Mouse (Mus musculus): ENCODE measurements around the gene Klc2.
"Not testable (repeated sequence)": the region's sequence is repeated elsewhere in the genome, so short reads cannot be mapped to it uniquely, and the experiment has no call there.

The Klc2 gene

GRCm38 (mm10) chr19:5118384-5118698, at the start of gene Klc2:
TSS of gene Klc2 (minus strand) at chr19:5118560.
- DNase-seq, result no peak

- no peak for DNase-seq
Observed at GRCm38 (mm10) chr19:5167477-5167876, 49.1 kb upstream of the Klc2 start.

GRCm38 (mm10) chr19:5164380-5164779, 46.0 kb upstream of the Klc2 start:
- DNase-seq, result no peak

GRCm38 (mm10) chr19:5161913-5162312, 43.6 kb upstream of the Klc2 start:
- no peak for DNase-seq

DNA sequence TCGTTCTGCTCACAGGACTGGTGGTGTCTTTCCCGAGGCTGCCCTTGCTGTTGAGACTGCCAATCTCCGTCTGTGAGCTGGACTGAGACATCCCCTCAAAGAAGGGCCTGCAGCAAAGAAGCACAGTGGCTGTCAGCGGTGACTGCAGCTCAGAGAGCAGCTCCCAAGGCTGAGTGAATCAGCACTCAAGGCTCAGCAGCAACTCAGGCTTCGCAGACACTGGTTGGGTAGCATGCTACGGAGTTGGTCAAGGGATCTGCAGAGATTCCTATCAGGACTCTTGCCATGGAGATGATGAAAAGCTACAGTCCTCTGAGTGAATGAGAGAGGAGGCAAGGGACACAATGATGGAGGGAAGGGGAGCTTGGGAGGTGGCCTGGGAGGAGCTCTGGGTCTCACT, 33.9 kb upstream of the Klc2 start:
- DNase-seq, result no peak

GRCm38 (mm10) chr19:5151741-5152140, 33.4 kb upstream of the Klc2 start:
- DNase-seq, result no peak

- peak; percentile 90 for DNase-seq
Observed at GRCm38 (mm10) chr19:5151331-5151730, 33.0 kb upstream of the Klc2 start.

GRCm38 (mm10) chr19:5150358-5150757, 32.0 kb upstream of the Klc2 start:
- DNase-seq, result peak; percentile 24

- DNase-seq, result not testable (repeated sequence)
Observed at GRCm38 (mm10) chr19:5149041-5149440, 30.7 kb upstream of the Klc2 start.

DNA sequence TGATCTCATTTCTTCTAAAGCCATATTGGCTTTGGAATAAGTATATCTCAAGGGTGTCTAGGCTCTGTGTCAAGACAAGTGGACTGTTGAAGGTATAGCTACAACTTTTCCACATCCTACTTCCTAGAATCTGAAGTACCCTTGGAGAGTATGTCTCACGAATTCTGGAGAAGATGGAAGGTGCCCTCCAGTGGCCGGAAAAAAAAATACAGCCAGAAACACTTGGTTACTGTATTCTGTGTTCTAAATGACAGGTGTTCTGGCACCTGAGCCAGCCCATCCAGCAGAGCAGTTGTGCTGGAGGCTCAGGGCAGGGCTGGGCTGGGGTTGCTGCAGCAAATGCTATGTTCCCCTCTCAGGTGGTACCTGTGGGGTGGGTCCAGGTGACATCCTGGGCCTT, 21.3 kb upstream of the Klc2 start:
- no peak for DNase-seq

- DNase-seq, result no peak
Observed at GRCm38 (mm10) chr19:5131237-5131636, 12.9 kb upstream of the Klc2 start.

DNA sequence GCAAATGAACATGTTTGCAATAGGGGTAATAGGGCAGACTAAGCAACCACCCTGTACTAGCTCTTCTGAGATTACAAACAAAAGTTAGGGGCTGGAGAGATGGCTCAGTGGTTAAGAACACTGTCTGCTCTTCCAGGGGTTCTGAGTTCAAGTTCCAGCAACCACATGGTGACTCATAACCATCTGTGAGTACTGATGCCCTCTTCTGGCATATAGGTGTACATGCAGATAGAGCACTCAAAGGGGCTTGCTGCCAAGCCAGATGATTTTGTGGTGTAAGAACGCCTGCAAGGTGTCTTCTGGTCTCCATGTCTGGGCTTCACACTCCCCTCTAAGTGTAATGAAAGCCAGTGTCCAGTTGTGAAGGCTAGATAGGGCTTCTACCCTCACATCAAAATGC, 11.4 kb upstream of the Klc2 start:
- no peak for DNase-seq

DNA sequence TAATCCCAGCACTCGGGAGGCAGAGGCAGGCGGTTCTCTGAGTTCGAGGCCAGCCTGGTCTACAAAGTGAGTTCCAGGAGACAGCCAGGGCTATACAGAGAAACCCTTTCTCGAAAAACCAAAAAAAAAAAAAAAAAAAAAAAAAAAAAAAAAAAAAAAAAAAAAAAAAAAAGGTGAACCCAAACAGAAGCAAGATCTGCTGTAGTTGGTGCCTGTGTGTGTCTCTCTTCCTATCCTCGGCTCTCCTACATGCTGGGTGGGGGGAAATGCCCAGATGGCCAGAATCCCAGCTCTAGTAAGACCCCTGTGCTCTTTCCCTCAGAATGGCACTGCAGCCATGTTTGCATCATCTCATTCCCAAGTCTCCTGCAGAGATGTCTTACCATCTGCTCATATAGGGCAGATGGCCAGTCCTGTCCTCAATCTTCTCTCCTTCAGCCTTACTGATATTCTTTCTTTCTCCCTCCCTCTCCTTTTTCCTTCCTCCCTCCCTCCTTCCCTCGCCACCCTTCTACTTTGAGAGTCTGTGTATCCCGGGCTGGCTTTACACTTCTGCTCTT, 5.8 kb upstream of the Klc2 start:
- DNase-seq, result no peak

DNA sequence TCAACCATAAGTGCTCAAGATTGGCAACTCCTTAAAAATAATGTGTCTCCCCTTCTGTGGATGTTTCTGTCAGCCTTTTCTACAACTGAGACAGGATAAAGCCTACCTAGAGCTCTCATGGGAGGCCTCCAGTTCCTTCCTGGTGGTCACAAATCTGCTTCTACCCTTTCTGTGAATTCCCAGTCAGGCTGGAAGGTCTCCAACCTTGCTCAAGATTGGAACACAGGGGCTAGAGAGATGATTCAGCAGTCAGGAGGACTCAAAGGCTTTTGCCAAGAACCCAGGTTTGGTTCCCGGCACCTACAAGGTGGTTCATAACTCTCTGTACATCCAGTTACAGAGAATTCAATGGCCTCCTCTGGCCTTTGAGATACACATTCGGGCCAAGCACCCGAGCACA, 4.9 kb upstream of the Klc2 start:
- DNase-seq, result no peak

GRCm38 (mm10) chr19:5122492-5122891, 4.1 kb upstream of the Klc2 start:
- no peak for DNase-seq

GRCm38 (mm10) chr19:5117494-5118383, 621 bp downstream of the Klc2 start:
- peak; percentile 99 for DNase-seq

DNA sequence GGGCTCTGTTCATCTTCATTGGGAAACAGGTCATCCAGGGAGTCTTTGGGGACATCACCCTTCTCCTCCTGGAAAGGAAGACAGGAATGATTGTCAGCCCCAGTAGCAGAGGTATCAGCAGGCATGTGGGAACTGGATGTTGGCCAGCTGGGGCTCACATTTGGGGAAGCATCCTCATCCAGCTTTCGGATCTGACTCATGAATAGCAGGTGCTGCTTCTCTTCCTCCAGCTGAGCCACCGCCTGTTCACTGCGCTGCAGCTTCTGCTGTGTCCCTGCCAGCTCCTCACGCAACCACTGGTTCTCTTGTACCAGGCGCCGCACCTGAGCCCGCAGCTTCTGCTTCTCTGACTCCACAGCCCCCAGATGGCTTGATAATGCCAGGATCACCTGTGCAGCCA, 4.6 kb downstream of the Klc2 start:
- DNase-seq, result no peak

GRCm38 (mm10) chr19:5109659-5110453, 8.5 kb downstream of the Klc2 start:
- peak; percentile 94 for DNase-seq

DNA sequence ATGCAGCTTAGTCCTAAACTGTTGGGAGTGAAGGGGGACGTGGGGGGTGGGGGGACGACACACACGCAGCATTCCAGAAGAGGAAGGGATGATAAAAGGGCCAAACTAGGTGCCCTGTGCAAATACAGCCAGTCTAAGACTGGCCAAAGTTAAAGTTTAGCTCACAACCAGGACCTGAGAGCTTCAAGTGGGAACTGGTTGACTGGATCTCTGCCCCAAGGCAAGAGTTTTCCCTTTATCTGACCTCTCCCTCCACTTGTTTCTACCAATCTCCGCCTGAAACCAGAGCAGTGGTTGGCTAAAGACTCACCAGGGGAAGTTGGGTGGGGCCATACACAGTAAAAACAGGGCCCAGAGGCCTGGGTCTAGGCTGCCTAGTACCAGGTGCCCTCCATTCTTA, 9.7 kb downstream of the Klc2 start:
- DNase-seq, result no peak

DNA sequence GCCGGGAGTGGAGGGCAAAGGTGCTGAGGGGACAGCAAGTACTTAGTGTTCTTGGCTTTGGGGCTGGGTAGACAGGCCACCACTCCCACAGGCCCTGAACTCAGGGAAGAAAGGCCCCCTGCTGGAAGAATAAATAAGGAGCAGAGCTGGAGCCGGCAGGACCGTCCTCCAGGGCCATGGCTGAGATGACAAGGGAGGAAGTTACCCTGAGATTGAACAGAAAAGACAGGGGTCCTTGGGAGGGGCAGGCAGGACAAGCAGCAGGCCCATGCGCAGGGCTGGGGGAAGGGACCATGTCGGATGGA, 10.1 kb downstream of the Klc2 start:
- DNase-seq, result no peak

- DNase-seq, result peak; percentile 96
Observed at GRCm38 (mm10) chr19:5107556-5108270, 10.6 kb downstream of the Klc2 start.

DNA sequence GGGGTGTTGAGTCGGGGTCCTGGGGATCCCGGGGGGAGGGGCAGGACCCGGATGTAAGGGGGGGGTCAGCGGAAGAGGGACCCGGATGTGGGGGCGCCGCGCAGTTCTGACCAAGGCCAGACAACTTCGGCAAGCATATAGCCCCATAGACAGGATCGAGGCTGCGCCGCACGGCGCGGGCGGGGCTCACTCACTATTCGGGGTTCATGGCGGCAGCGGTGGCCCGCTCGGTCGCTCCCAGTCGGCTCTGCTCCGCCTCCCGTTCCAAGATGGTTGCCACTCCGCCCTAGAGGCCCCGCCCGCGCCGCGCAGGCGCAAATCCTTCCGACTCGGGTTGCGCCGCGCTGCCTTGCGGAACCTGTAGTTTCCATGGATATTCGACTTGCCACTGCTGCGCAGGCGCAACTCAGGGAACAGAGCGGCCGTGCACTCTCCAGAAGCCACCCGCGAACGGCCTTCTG, 11.6 kb downstream of the Klc2 start, which contains the start of gene Rab1b:
Gene Rab1b, minus strand, starts transcription at position 342 of the 461 bp plus-strand sequence.
- DNase-seq, result peak; percentile 100

DNA sequence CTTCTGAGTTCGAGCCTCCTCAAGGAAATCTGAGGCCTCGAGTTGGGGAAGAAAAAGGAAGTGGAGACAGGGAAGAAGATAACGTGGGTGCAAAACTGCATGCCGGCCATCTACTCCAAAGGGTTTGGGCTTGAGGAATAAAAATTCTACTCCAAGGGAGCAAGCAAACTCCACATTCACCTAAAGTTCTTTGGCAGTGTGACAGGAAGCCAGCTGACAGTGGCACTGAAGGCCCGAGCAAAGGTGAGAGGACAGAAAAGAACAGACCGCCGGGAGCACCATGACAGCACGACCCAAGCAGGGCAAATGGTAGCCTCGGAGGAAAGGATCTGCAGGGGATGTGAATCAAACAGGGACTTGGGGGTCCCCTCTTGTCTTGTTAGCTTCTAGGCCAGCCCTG, 12.3 kb downstream of the Klc2 start:
- DNase-seq, result no peak
